Mouse (Mus musculus) spleen, adult 2 months (tissue): ENCODE data around the gene Nmb.

Experiments used
- CTCF ChIP-seq: fragments of 200-500 bp; IDR thresholded peaks from 2 replicates; pipeline ENCODE4 v1.5.1; 2011; ENCODE audit warnings: mild to moderate bottlenecking, inconsistent platforms; ENCODE audit not compliant: insufficient read depth, insufficient read length, insufficient replicate concordance; ENCODE audit errors: extremely low read depth
- POLR2A ChIP-seq: fragments of 200-500 bp; IDR thresholded peaks from 2 replicates; pipeline ENCODE4 v1.6.1; 2011; ENCODE audit warnings: low read depth, low read length, inconsistent platforms

GRCm38 (mm10) chr7:80860729-80861274 is 44.1 kb downstream of the Nmb start, which contains the start of gene Zscan2:
- TF ChIP-seq POLR2A (no peak; the same call in 1 of the 2 replicates), CTCF (no peak)
